Mouse (Mus musculus): ENCODE measurements around the gene Pknox2. TPM values are rescaled to one million over a fixed set of nuclear protein-coding genes. Genes with fewer than 3 reads are reported as not detected.

Gene Pknox2
- polyA plus RNA-seq, 1 experiment from 2014 or later: 7.2 TPM

GRCm38 (mm10) chr9:36881615-36882014 lies 265.6 kb downstream of the Pknox2 start:
- Histone ChIP-seq H3K36me3 (ENCODE audit: control insufficient read depth, insufficient read depth, low read length) (no peaks in the 10 kb centered on the region), H3K4me2 (ENCODE audit: low read depth, low read length) (no peak overlapping the region), H3K4me1 (ENCODE audit: control insufficient read depth, insufficient read depth, low read length) (no peaks in the 10 kb centered on the region), H3K9me3 (ENCODE audit: control insufficient read depth, low read length) (no peaks in the 10 kb centered on the region), H3K27ac (ENCODE audit: low read length) (no peak overlapping the region), H3K27me3 (replicated peaks; ENCODE audit: control insufficient read depth, insufficient read depth, low read length) (no peaks in the 10 kb centered on the region), H3K9ac (ENCODE audit: low read depth, low read length) (no peak overlapping the region), H3K4me3 (ENCODE audit: low read length) (no peak overlapping the region)
- ATAC-seq: no peak
- WGBS: 71% methylated on average over 5 of the region's 5 CpGs

- no peak for ATAC-seq
- H3K36me3 ChIP-seq (ENCODE audit: control insufficient read depth, insufficient read depth, low read length): no peaks in the 10 kb centered on the region
- H3K9me3 ChIP-seq (ENCODE audit: control insufficient read depth, low read length): no peaks in the 10 kb centered on the region
- H3K9ac ChIP-seq (ENCODE audit: low read depth, low read length): no peak overlapping the region
- H3K27me3 ChIP-seq (replicated peaks; ENCODE audit: control insufficient read depth, insufficient read depth, low read length): no peaks in the 10 kb centered on the region
- H3K4me1 ChIP-seq (ENCODE audit: control insufficient read depth, insufficient read depth, low read length): no peaks in the 10 kb centered on the region
- H3K4me2 ChIP-seq (ENCODE audit: low read depth, low read length): no peak overlapping the region
- H3K4me3 ChIP-seq (ENCODE audit: low read length): no peak overlapping the region
- no peak overlapping the region for H3K27ac ChIP-seq (ENCODE audit: low read length)
Measured at GRCm38 (mm10) chr9:36876787-36877186, 270.4 kb downstream of the Pknox2 start.

GRCm38 (mm10) chr9:36876313-36876712 lies 270.9 kb downstream of the Pknox2 start:
- no peak for ATAC-seq
- Histone ChIP-seq H3K27ac (ENCODE audit: low read length) (no peak overlapping the region), H3K4me3 (ENCODE audit: low read length) (no peak overlapping the region), H3K9me3 (ENCODE audit: control insufficient read depth, low read length) (no peaks in the 10 kb centered on the region), H3K27me3 (replicated peaks; ENCODE audit: control insufficient read depth, insufficient read depth, low read length) (no peaks in the 10 kb centered on the region), H3K4me2 (ENCODE audit: low read depth, low read length) (no peak overlapping the region), H3K4me1 (ENCODE audit: control insufficient read depth, insufficient read depth, low read length) (no peaks in the 10 kb centered on the region), H3K9ac (ENCODE audit: low read depth, low read length) (no peak overlapping the region), H3K36me3 (ENCODE audit: control insufficient read depth, insufficient read depth, low read length) (no peaks in the 10 kb centered on the region)
- 84% methylated on average over 5 of the region's 5 CpGs for WGBS

GRCm38 (mm10) chr9:36873796-36874195 lies 273.4 kb downstream of the Pknox2 start:
- H3K36me3 ChIP-seq (ENCODE audit: control insufficient read depth, insufficient read depth, low read length): no peaks in the 10 kb centered on the region
- H3K9ac ChIP-seq (ENCODE audit: low read depth, low read length): no peak overlapping the region
- H3K9me3 ChIP-seq (ENCODE audit: control insufficient read depth, low read length): no peaks in the 10 kb centered on the region
- H3K27ac ChIP-seq (ENCODE audit: low read length): no peak overlapping the region
- WGBS: 73% methylated on average over 2 of the region's 2 CpGs
- H3K27me3 ChIP-seq (replicated peaks; ENCODE audit: control insufficient read depth, insufficient read depth, low read length): no peaks in the 10 kb centered on the region
- H3K4me3 ChIP-seq (ENCODE audit: low read length): no peak overlapping the region
- no peak for ATAC-seq
- H3K4me1 ChIP-seq (ENCODE audit: control insufficient read depth, insufficient read depth, low read length): no peaks in the 10 kb centered on the region
- no peak overlapping the region for H3K4me2 ChIP-seq (ENCODE audit: low read depth, low read length)

- Histone ChIP-seq H3K27me3 (replicated peaks; ENCODE audit: control insufficient read depth, insufficient read depth, low read length) (no peaks in the 10 kb centered on the region), H3K27ac (ENCODE audit: low read length) (no peak overlapping the region), H3K4me3 (ENCODE audit: low read length) (no peak overlapping the region), H3K4me2 (ENCODE audit: low read depth, low read length) (no peak overlapping the region), H3K9ac (ENCODE audit: low read depth, low read length) (no peak overlapping the region), H3K4me1 (ENCODE audit: control insufficient read depth, insufficient read depth, low read length) (no peaks in the 10 kb centered on the region), H3K36me3 (ENCODE audit: control insufficient read depth, insufficient read depth, low read length) (no peaks in the 10 kb centered on the region), H3K9me3 (ENCODE audit: control insufficient read depth, low read length) (no peaks in the 10 kb centered on the region)
- 83% methylated on average over 1 of the region's 1 CpGs for WGBS
- no peak for ATAC-seq
Measured at GRCm38 (mm10) chr9:36870263-36870662, 276.9 kb downstream of the Pknox2 start.

GRCm38 (mm10) chr9:36868662-36869061 lies 278.5 kb downstream of the Pknox2 start:
- WGBS: 91% methylated on average over 6 of the region's 6 CpGs
- no peaks in the 10 kb centered on the region for H3K27me3 ChIP-seq (replicated peaks; ENCODE audit: control insufficient read depth, insufficient read depth, low read length)
- no peak overlapping the region for H3K27ac ChIP-seq (ENCODE audit: low read length)
- H3K4me2 ChIP-seq (ENCODE audit: low read depth, low read length): no peak overlapping the region
- no peak overlapping the region for H3K9ac ChIP-seq (ENCODE audit: low read depth, low read length)
- no peaks in the 10 kb centered on the region for H3K36me3 ChIP-seq (ENCODE audit: control insufficient read depth, insufficient read depth, low read length)
- no peaks in the 10 kb centered on the region for H3K9me3 ChIP-seq (ENCODE audit: control insufficient read depth, low read length)
- H3K4me3 ChIP-seq (ENCODE audit: low read length): no peak overlapping the region
- no peaks in the 10 kb centered on the region for H3K4me1 ChIP-seq (ENCODE audit: control insufficient read depth, insufficient read depth, low read length)
- no peak for ATAC-seq

- Histone ChIP-seq H3K27ac (ENCODE audit: low read length) (no peak overlapping the region), H3K4me1 (ENCODE audit: control insufficient read depth, insufficient read depth, low read length) (no peaks in the 10 kb centered on the region)
- ATAC-seq: no peak
Measured at GRCm38 (mm10) chr9:36864862-36865813, 282.1 kb downstream of the Pknox2 start.

GRCm38 (mm10) chr9:36863694-36864093 lies 283.5 kb downstream of the Pknox2 start:
- Histone ChIP-seq H3K9ac (ENCODE audit: low read depth, low read length) (no peak overlapping the region), H3K4me3 (ENCODE audit: low read length) (no peak overlapping the region), H3K9me3 (ENCODE audit: control insufficient read depth, low read length) (no peaks in the 10 kb centered on the region), H3K4me2 (ENCODE audit: low read depth, low read length) (no peak overlapping the region), H3K27ac (ENCODE audit: low read length) (no peak overlapping the region), H3K27me3 (replicated peaks; ENCODE audit: control insufficient read depth, insufficient read depth, low read length) (no peaks in the 10 kb centered on the region), H3K36me3 (ENCODE audit: control insufficient read depth, insufficient read depth, low read length) (no peaks in the 10 kb centered on the region), H3K4me1 (ENCODE audit: control insufficient read depth, insufficient read depth, low read length) (no peaks in the 10 kb centered on the region)
- ATAC-seq: peak; percentile 86
- WGBS: 37% methylated on average over 3 of the region's 3 CpGs

More at GRCm38 (mm10) chr9:36864862-36865813, 282.1 kb downstream of the Pknox2 start:
- H3K36me3 ChIP-seq (ENCODE audit: control insufficient read depth, insufficient read depth, low read length): no peaks in the 10 kb centered on the region
- WGBS: 56% methylated on average over 4 of the region's 4 CpGs
- H3K9me3 ChIP-seq (ENCODE audit: control insufficient read depth, low read length): no peaks in the 10 kb centered on the region
- H3K4me3 ChIP-seq (ENCODE audit: low read length): no peak overlapping the region
- no peak overlapping the region for H3K9ac ChIP-seq (ENCODE audit: low read depth, low read length)
- no peak overlapping the region for H3K4me2 ChIP-seq (ENCODE audit: low read depth, low read length)
- H3K27me3 ChIP-seq (replicated peaks; ENCODE audit: control insufficient read depth, insufficient read depth, low read length): no peaks in the 10 kb centered on the region

- no peak overlapping the region for H3K4me3 ChIP-seq (ENCODE audit: low read length)
Measured at GRCm38 (mm10) chr9:36862576-36862975, 284.6 kb downstream of the Pknox2 start.

More at GRCm38 (mm10) chr9:36862576-36862975, 284.6 kb downstream of the Pknox2 start:
- Histone ChIP-seq H3K9ac (ENCODE audit: low read depth, low read length) (no peak overlapping the region), H3K4me1 (ENCODE audit: control insufficient read depth, insufficient read depth, low read length) (no peaks in the 10 kb centered on the region), H3K27me3 (replicated peaks; ENCODE audit: control insufficient read depth, insufficient read depth, low read length) (no peaks in the 10 kb centered on the region), H3K36me3 (ENCODE audit: control insufficient read depth, insufficient read depth, low read length) (no peaks in the 10 kb centered on the region), H3K9me3 (ENCODE audit: control insufficient read depth, low read length) (no peaks in the 10 kb centered on the region), H3K27ac (ENCODE audit: low read length) (no peak overlapping the region), H3K4me2 (ENCODE audit: low read depth, low read length) (no peak overlapping the region)
- WGBS: 65% methylated on average over 2 of the region's 2 CpGs
- ATAC-seq: no peak
